Mouse (Mus musculus) limb, embryonic 14.5 days (tissue): ENCODE results near the gene Slco3a1. TPM values are rescaled to one million over a fixed set of nuclear protein-coding genes. Genes with fewer than 3 reads are reported as not detected.

Source experiments
- ATAC-seq: fragments of 200-750 bp; cut with Nextera tagmentation; 2 replicates; pipeline ENCODE4 v1.8.0; 2017; ENCODE audit warnings: low read depth, moderate number of reproducible peaks, moderate TSS enrichment; ENCODE audit not compliant: low FRiP score
- DNase-seq: peaks from one replicate; pipeline ENCODE4 v3.0.0-alpha.2; 2015; ENCODE audit warnings: low spot score
- H3K27ac ChIP-seq: fragments of 300-500 bp; sonication (generic); replicated peaks from 2 replicates; pipeline ENCODE4 v1.5.1; 2014; ENCODE audit warnings: low read depth, mild to moderate bottlenecking, low read length, moderate library complexity, mixed read lengths
- H3K27me3 ChIP-seq: fragments of 300-500 bp; sonication (generic); 2 replicates; pipeline ENCODE4 v1.6.1; 2014; ENCODE audit warnings: low read length, mixed read lengths; ENCODE audit not compliant: control insufficient read depth, insufficient read depth
- H3K36me3 ChIP-seq: fragments of 300-500 bp; sonication (generic); 2 replicates; pipeline ENCODE4 v1.6.1; 2014; ENCODE audit warnings: mild to moderate bottlenecking, low read length, moderate library complexity, mixed read lengths; ENCODE audit not compliant: control insufficient read depth, insufficient read depth
- H3K4me1 ChIP-seq: fragments of 300-500 bp; sonication (generic); 2 replicates; pipeline ENCODE4 v1.6.1; 2014; ENCODE audit warnings: antibody characterized with exemption, low read length, mixed read lengths; ENCODE audit not compliant: control insufficient read depth, insufficient read depth
- H3K4me2 ChIP-seq: fragments of 300-500 bp; sonication (generic); replicated peaks from 2 replicates; pipeline ENCODE4 v1.6.1; 2014; ENCODE audit warnings: low read depth, mild to moderate bottlenecking, low read length, moderate library complexity; ENCODE audit not compliant: severe bottlenecking
- H3K4me3 ChIP-seq: fragments of 300-500 bp; sonication (generic); replicated peaks from 2 replicates; pipeline ENCODE4 v1.5.1; 2014; ENCODE audit warnings: low read length
- H3K9ac ChIP-seq: fragments of 300-500 bp; sonication (generic); 2 replicates; pipeline ENCODE4 v1.6.1; 2014; ENCODE audit warnings: mild to moderate bottlenecking, low read depth, low read length, moderate library complexity; ENCODE audit not compliant: severe bottlenecking
- H3K9me3 ChIP-seq: fragments of 300-500 bp; sonication (generic); 2 replicates; pipeline ENCODE4 v1.6.1; 2016; ENCODE audit warnings: low read length; ENCODE audit not compliant: control insufficient read depth
- POLR2A ChIP-seq: fragments of 200-500 bp; IDR thresholded peaks from 2 replicates; pipeline ENCODE4 v1.8.0; 2012; ENCODE audit warnings: inconsistent platforms, mild to moderate bottlenecking, moderate library complexity, borderline replicate concordance; ENCODE audit not compliant: insufficient read depth, insufficient read length; ENCODE audit errors: extremely low read depth
- WGBS: fragments of 180-500 bp; shearing (Covaris S2); extraction: QIAGEN DNeasy Blood & Tissue Kit; methylation state at CpG from one replicate; pipeline ENCODE4 v1.1.7; 2014; 5-methylcytosine and 5-hydroxymethylcytosine counted together
- polyA plus RNA-seq, 2 experiments: library from polyadenylated mRNA; depleted of rRNA in 1 of 2; stranded (reverse) in 1 of 2; unstranded in 1 of 2; fragments of >200 nt; fragmentation: Nextera tagmentation in 1 of 2; extraction: Ambion mirVana in 1 of 2; gene quantifications; 2 replicates each; pipeline versions ENCODE4 v1.2.1 to v1.2.3; 2012 to 2014

Gene Slco3a1
- polyA plus RNA-seq, 2 experiments, result 11.8 to 12.2 TPM

DNA sequence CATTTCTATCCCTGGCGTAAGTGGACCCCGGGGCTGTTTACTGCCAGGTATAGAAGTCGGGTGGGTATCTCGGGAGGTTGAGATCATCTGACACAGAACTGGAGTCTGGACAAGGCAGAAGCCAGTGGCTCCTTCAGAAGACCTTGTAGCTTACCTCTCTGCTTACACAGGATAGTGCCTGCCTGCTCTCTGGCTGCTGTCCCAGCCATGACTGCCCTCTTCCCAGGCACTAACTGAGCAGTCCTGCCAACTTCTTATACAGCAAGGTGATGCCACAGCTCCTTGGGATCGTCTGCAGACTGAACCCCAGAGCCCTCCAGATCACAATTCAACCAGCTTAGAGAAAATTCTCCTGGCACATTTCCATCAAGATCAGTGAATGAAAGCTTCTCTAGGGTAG lies 26.4 kb downstream of the Slco3a1 start:
- H3K27me3 ChIP-seq, result no peaks in the 10 kb centered on the region
- H3K4me3 ChIP-seq, result no peak overlapping the region
- no peak overlapping the region for H3K4me2 ChIP-seq
- DNase-seq, result no peak
- H3K9ac ChIP-seq, result no peak overlapping the region
- 82% methylated on average over 5 of the region's 5 CpGs for whole genome bisulfite sequencing
- H3K9me3 ChIP-seq, result no peaks in the 10 kb centered on the region
- H3K4me1 ChIP-seq, result peaks cover 5% of the 10 kb centered on the region; the same call in 1 of the 2 replicates
- H3K27ac ChIP-seq, result no peak overlapping the region
- TF ChIP-seq POLR2A, result no peak
- H3K36me3 ChIP-seq, result no peaks in the 10 kb centered on the region
- ATAC-seq, result no peak

DNA sequence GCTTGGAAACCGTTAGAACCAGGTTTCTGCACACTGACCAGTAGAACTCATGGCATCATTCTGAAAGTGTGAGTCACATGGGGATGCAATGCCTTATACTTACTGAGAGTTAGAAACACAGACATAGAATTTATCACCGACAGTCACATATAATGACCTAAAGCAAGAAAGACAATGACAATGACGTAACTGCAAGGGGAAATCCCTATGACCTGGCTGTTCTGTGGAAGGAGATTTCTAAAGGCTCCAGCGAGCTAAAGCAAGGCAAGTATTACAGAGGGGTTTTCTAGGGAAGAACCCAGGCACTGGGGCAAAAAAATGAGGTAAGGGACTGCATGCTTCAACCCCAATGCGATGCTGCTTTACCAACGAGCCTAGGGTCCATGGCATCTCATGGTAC lies 26.9 kb downstream of the Slco3a1 start:
- Histone ChIP-seq H3K9ac (no peak overlapping the region), H3K36me3 (no peaks in the 10 kb centered on the region), H3K4me3 (no peak overlapping the region), H3K9me3 (no peaks in the 10 kb centered on the region), H3K4me1 (peaks cover 5% of the 10 kb centered on the region; the same call in 1 of the 2 replicates), H3K27me3 (no peaks in the 10 kb centered on the region), H3K4me2 (no peak overlapping the region), H3K27ac (no peak overlapping the region)
- TF ChIP-seq POLR2A, result no peak
- ATAC-seq (no peak), DNase-seq (no peak)
- 82% methylated on average over 6 of the region's 6 CpGs for WGBS

DNA sequence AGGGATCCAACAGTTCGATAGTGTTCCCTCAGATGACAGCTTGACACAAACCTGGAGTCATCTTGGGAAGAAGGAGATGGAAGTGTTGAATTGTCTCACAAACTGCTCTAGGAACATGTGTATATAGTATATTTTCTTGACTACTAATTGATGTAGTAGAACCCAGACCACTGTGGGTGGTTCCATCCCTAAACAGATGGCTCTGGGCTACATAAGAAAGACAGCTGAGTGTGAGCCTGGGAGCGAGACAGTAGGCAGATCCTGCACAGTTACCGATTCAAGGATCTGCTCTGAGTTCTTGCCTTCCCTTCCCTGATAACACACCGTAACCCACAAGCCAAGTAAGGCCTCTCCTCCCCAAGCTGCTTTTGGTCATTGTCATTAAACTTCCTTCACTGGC lies 28.6 kb downstream of the Slco3a1 start:
- H3K4me1 ChIP-seq, result peaks cover 5% of the 10 kb centered on the region; the same call in 1 of the 2 replicates
- WGBS, result 89% methylated on average over 4 of the region's 4 CpGs
- no peak for DNase-seq
- TF ChIP-seq POLR2A, result no peak
- H3K27ac ChIP-seq, result no peak overlapping the region
- ATAC-seq, result no peak
- no peaks in the 10 kb centered on the region for H3K36me3 ChIP-seq
- no peaks in the 10 kb centered on the region for H3K9me3 ChIP-seq
- no peak overlapping the region for H3K9ac ChIP-seq
- no peak overlapping the region for H3K4me2 ChIP-seq
- H3K27me3 ChIP-seq, result no peaks in the 10 kb centered on the region
- no peak overlapping the region for H3K4me3 ChIP-seq

DNA sequence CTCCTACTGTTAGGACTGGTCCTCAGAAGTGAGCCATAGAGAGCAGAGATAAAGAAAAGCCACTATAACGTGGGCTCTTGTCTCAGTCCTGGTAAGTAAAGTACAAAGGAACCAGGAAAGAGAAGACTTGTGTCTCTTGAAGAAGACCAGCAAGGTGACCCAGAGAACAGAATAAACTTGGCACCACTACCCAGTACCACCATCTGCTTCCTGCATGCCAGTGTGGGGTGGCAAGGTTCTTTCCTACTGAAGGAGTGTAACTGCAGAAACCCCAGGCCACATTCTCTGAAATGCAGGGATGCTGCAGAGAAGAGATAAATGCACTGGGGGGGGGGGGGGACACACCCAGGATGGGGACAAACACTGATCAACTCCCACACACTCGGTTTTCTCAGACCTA lies 29.0 kb downstream of the Slco3a1 start:
- no peak overlapping the region for H3K4me3 ChIP-seq
- no peak overlapping the region for H3K9ac ChIP-seq
- H3K4me1 ChIP-seq, result peaks cover 5% of the 10 kb centered on the region; the same call in 1 of the 2 replicates
- no peaks in the 10 kb centered on the region for H3K36me3 ChIP-seq
- H3K9me3 ChIP-seq, result no peaks in the 10 kb centered on the region
- no peak for TF ChIP-seq POLR2A
- no peak overlapping the region for H3K27ac ChIP-seq
- H3K4me2 ChIP-seq, result no peak overlapping the region
- no peaks in the 10 kb centered on the region for H3K27me3 ChIP-seq
- DNase-seq (no peak), ATAC-seq (no peak)
- WGBS, result 82% methylated on average over 2 of the region's 2 CpGs

DNA sequence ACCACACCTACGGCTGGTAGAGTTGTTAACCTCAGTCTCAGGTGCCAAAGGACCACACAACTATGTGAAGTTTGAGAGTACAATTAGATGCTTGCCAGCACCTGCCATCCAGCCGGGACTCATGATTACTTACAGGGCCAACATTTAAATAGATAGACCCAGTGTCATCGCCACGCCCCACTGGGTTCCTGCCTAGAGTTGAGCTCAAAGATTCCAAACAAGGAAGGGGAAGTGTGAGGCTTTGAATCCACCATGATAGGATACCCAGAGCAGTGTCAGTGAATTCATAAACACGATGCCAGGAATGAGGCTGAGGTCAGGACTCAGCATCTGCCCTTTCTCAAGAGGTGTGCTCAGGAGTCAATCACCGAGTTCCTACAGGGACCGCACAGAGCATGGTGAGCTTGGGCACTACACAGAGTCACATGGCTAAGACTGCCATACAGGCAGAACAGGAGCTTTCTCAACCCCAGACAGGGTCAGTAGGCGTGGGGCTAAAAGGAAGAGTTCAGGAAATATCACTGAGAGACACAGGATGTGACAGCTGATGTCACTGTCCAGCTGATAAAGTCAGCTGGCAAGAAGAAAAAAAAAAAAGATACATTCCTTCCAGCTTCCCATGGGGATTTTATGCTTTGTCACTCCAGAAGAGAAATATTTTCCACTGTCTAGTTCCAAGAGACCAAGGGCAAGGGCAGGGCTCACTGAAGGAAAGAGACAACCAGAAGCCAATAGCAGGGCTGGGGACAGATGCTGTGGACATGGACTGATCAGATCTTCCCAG lies 30.2 kb downstream of the Slco3a1 start:
- no peak overlapping the region for H3K4me3 ChIP-seq
- DNase-seq (no peak), ATAC-seq (no peak)
- no peak for TF ChIP-seq POLR2A
- H3K4me2 ChIP-seq, result no peak overlapping the region
- no peak overlapping the region for H3K9ac ChIP-seq
- peaks cover 3% of the 10 kb centered on the region; the same call in 1 of the 2 replicates for H3K4me1 ChIP-seq
- WGBS, result 83% methylated on average over 8 of the region's 8 CpGs
- no peaks in the 10 kb centered on the region for H3K27me3 ChIP-seq
- no peaks in the 10 kb centered on the region for H3K9me3 ChIP-seq
- H3K36me3 ChIP-seq, result no peaks in the 10 kb centered on the region
- H3K27ac ChIP-seq, result no peak overlapping the region
